Mouse (Mus musculus) layer of hippocampus, adult 11-12 months (tissue): ENCODE results near the gene Gm45021.
"Not testable (repeated sequence)": the region's sequence is repeated elsewhere in the genome, so short reads cannot be mapped to it uniquely, and the experiment has no call there.

Experiments
- DNase-seq: peaks from one replicate; pipeline ENCODE4 v3.0.0; 2022; ENCODE audit warnings: low spot score

Gene Gm45021

DNA sequence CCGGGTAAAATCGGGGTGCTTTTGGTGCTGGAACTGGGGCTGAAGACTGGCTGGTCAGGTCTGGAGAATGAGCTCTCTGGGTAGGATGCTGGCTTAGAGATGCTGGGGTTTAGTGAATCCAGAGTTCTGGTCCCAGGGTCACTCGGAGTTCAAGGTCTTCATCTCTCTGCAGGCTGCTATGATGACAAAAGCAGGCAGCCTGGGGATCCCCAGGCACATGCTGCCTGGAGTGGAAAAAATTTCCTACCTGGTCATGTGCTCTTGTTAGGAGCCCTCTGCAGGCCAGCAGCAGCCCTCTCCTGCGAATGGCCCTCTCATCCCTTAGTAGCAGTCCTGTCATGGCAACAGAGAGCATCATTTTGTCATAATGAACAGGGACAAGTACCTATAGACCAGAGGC lies 24.1 kb downstream of the Gm45021 start:
- no peak for DNase-seq

DNA sequence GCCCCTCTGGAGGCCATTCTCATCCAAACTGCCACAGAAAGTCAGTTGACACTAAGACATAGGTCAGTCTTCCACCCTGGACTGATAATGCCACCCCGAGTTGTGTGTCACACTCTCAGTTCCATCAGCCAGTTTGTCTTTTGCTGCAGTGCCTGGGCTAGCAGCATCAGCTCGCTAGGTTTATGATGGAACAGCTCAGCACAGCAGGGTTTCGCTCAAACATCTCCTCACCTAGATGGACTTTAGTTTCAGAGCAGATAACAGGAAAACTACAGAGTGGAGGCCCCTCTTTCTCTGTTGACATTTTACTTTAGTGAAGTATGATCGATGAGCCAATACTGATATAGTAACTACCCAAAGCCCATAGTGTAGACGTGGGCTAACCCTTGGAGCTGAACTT lies 25.3 kb downstream of the Gm45021 start:
- DNase-seq: no peak

DNA sequence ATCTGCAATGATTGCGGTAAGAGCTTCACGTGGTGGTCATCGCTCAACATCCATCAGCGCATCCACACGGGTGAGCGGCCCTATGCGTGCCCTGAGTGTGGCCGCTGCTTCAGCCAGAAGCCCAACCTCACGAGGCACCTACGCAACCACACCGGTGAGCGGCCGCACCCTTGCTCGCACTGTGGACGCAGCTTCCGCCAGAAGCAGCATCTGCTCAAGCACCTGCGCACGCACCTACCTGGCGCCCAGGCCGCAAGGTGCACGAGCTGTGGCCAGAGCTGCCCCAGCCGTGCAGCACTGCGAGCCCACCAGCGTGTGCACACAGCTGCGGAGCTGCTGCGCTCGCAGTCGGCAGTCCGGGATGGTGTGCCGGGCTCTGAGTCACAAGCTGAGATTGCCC lies 30.6 kb downstream of the Gm45021 start:
- no peak for DNase-seq

DNA sequence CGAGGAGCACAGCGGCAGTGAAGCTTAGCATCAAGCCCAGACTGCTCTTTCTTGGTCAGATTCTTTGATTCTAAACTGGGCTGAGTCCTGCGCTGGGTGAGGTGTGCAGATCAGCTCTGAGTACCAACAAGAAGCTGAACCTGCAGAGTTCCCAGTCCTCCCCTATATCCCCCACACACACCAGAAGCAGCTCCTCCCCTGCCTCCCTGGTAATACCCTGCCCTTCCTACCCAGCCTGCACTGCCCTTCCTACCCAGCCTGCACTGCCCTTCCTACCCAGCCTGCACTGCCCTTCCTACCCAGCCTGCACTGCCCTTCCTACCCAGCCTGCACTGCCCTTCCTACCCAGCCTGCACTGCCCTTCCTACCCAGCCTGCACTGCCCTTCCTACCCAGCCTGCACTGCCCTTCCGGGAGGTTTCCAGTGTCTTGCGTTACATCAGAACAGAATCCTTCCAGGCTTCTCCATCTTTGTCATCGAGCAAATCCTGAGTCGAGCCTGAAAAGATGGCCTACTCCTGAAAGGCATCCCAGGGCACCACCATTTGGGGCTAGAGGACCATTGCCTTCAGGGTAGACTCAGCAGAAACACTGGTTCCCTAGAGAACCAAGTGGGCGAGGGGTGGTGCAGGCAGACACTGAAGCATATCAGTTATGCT lies 32.9 kb downstream of the Gm45021 start:
- not testable (repeated sequence) for DNase-seq

DNA sequence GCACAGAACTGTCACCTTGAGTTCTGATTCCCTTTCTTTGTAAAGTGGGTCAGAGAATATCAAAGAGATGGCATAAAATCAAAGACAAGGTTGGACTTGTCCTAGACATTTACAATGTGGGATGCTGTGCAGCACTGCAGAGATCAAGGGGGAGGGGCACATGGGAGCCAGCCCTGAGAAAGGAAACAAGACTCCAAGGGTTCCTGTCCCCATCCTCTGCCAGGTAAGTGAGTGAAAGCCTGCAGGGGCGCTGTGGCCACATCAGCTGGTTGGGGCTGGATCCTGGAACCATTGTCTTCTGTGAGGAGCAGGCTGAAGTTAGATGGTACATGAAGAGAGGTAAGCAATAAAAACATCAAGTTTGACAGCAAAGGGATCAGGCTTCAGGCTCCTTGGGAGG lies 34.0 kb downstream of the Gm45021 start:
- DNase-seq: no peak

DNA sequence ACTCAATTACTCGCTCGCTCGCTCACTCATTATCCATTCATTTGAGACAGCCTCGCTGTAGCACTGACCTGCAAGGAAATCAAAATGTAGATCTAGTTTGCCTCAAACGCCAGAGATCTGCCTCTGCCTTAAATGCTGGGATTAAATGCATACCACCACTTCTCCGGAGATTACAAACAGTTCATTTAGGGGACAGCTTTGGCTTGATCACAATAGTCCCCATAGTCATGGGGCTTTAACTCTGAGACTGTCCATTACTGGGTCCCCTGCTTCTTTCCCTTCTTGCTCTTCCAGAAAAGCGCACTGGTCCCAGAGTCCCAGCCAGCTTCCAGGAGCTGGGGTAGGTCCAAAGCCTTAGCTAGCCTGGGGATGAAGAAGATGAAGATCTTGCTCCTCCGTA lies 37.1 kb downstream of the Gm45021 start, which contains the start of gene AI854703:
TSS of gene AI854703 (plus strand) at position 301 of the 400 bp plus-strand sequence.
- no peak for DNase-seq

DNA sequence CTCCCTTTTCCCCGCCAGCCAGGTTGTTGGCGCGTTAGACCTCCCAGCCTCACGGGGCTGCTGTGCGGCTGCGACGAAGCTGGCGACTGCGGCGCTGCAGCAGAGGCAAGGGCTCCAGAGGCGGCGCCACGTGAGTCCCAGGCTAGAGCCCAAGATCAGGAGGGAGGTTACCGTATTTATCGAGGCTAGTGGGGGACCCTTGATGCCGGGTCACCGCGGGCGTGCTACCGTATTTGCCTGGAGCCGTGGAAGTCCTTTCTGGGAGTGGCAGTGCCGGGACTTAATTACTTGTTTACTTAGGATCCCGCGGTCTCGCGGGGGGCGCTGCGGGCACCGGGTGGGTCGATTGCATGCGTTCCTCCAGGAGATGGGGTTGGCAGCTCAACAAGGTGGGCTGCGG lies 37.6 kb downstream of the Gm45021 start:
- peak; percentile 58 for DNase-seq

DNA sequence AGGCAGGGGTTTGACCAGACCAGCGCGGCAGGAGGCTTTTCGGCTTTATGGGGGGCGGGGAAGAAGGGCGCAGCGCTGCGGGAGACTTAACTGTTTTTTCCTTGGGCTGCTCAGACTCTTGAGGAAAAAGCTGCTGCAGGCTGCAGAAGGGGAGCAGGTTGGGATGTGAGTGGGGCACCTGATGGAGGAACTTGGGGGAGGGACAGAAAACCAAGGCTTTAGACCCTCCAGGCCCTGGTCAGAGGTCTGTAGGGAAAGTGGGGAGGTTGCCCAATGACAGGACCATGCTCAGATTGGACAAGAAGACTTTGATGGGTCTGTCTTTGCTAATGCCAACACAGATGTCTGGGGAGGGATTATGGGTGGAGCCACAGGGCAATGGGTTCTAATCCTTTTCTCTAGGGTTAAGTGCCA lies 38.1 kb downstream of the Gm45021 start:
- no peak for DNase-seq

DNA sequence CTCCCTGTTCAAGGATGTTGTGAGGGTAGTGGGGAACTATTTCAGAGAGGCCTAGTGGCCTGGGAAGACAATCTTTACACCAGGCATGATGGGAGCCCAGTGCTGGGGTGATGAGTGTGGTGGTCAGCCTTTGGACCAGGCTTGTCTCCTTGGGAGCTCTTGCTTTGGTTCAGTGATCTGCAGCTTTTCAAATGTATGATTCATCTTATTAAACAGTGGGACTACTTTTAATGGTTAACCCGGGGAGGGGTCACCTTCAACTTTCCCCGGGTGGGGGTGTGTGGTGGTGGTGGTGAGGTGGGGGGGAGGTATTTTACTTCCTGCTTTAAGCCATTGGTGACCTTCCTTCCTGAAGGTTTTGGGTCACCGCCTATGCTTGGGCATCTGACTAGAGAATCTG lies 39.0 kb downstream of the Gm45021 start:
- DNase-seq: no peak

DNA sequence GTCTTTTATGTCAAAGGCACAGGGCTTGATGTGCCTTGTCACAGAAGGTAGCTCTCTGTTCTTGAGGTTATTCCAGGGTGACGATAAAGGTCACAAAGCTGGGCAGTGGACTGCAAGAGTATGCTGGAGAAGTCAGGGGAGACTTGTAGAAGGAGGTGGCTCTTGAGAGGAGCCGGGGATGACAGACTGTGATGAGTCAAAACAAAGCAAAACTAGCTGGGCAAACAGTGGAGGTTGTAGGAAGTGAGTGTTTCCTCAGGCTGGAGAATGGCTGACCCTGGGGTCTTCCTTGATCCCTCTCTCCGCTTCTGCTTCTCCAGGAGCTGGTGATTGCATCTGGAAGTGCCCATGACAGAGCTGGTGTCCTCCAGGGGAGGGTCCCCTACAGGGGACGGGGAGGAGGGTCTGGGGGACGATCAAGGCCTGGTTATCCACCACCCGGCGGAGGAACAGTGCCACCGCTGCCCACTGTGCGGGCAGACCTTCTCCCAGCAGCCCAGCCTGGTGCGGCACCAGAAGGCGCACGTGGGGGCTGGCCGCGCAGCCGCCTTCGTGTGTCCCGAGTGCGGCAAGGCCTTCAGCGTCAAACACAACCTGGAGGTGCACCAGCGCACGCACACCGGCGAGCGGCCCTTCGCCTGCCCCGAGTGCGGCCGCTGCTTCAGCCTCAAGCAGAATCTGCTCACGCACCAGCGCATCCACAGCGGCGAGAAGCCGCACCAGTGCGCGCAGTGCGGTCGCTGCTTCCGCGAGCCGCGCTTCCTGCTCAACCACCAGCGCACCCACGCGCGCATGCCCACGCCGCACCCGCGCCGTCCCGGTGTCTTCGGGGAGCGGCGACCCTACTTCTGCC lies 39.6 kb downstream of the Gm45021 start:
- peak; percentile 54 for DNase-seq

DNA sequence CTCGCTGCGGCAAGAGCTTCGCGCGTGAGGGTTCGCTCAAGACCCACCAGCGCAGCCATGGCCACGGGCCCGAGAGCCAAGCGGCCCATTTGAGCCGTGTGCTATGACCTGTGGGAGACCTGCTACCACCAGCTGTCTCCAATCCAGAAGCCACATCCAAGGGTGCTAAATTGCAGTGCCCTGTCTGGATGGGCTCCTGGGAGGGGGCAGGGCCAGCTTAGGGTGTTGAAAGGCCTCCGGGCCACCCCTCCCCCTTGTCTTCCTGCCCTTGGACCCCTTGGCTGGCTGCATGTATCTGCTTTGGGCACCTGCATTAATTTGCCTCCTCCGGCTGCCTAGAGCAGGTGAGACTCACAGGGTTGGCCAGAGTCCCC lies 40.2 kb downstream of the Gm45021 start:
- no peak for DNase-seq

DNA sequence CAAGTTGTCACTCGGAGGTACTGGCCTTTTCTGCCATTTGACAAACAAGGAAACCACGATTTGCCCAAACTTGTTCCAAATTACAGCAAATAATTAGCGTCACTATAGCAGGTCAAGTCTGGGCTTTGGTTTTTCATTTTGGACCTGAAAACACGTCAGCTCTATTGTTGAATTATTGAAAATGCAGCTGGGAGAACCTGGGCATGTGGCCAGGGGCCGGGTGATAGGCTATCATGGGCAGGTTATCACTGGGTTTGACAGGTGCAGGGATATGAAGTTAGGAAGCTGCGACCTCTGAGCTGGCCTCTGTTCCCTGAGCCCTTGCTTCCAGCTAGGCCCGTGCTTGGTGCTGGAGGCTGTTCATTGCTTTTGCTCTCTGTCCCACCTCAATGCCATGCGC lies 41.4 kb downstream of the Gm45021 start:
- no peak for DNase-seq

DNA sequence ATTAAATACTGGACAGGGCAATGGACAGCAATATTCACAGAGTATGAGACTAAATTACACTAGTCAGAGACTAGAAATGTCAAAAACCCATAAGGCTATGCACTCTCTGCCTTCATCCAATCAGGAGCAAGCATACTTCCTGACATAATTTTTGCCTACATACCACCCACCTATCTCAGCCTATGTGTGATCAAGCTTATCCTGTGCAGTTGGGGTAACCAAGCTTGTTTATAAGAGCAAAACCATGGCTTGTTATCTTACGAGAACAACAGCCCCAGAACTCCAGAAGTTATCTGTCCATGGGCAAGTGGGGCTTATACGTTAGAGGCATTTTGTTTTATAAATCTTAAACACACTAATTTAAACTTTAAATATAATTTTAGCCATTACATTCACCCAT lies 45.7 kb downstream of the Gm45021 start:
- no peak for DNase-seq

DNA sequence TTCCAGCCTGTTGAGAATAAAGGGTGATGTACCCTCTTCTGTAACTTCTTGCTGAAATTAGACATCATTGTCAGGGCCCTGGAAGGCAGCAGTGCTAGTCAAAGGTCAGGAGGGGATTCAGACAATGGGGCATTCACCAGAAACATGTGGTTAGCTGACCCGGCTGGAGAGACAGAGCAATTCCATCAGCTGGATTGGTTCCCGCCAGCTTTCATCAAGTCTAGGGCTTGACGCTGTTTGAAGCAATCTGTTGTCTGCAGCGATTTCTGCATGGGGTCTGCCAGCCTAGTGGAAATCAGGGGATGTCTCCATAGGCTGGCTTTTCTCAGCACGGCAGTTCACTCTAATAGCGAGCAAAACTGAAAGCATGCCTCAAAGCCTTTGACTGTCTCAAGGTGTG lies 47.1 kb downstream of the Gm45021 start:
- DNase-seq: no peak

DNA sequence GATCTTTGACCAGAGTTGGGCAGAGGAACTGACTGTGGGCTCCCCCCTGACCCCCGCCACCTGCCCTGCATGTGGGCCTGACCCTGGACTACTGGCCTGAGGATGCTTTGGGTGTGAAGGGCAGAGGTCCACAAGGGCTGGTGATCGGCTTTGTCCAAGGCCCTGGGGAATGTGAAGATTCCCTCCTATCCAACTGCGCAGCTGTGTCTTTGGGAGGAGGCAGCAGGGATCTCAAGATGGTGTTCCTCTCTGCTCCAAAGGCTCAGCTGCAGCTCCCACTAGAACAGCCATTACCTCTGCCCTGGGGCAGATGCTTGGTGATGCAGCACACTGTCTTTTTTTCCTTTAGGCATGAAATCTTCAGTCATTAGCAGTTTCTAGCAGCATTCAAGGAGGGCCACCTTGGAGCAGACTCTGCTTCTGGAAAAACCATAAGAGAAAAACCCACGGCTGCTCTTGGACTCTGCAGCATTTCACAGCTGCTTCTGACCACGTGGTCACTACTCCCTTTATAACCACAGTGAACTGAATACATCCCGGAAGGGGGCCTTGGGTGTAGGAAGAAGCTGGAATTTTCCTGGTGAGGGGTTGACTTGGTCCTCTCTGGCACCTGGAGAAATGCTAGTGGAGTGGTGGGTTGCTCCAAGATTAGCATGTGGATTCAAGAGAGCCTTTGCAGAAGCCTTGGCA lies 48.5 kb downstream of the Gm45021 start:
- no peak for DNase-seq

DNA sequence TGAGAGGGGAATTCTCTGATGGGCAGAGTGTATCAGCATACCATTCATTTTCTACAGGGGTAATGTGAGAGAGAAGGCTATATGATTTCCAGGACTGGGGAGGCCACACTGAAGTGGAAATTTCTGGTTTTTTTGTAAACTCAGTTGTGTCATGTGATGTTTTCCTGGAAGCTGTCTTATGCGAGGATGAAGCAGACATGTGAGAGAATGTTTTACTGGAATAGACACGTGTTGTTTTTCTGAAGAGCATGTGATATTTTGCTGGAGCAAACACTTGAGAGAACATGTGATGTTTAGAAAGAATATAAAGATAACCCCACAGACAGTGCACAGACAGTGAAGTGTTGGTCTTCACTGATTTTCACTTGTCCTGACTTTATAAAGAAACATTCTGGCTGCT lies 49.1 kb downstream of the Gm45021 start:
- no peak for DNase-seq

DNA sequence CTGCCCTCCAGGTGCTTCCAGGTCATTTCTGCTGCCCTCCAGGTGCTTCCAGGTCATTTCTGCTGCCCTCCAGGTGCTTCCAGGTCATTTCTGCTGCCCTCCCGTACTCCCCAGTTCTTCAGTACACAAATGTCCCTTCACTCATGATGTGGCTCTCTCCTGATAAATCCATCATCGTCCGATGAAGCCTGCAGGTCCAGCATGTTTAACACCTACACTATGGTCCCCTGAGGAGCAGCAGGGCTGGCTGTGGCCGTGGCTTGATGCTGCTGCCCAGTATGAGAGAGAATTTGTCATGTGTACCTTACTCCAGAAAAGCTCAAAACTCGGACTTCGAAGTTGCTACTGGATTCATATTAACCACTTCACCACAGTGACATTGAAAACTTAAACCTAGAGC lies 52.0 kb downstream of the Gm45021 start:
- no peak for DNase-seq

DNA sequence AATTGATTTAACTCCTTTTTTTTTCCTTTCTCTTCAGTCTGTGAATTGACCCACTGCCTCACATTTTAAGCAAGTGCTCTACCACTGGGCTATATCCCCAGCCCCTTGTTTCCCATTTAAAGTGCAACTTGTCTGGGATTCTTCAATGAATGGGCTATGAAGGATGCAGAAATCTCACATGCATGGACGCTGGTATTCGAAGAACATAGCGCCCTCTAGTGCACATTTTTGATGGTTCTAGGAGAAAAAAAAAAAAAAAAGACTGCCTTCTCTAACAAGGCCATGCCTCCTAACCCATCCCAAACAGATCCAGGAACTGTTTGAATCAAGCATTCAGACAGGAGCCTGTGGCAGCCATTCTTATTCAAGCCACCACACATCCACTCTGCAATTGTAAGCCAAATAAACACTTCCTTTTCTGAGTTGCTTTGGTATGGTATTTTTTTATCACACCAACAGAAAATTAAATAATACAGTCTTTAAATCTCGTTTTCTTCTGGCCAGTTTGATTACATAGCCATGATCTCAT lies 53.4 kb downstream of the Gm45021 start:
- no peak for DNase-seq

DNA sequence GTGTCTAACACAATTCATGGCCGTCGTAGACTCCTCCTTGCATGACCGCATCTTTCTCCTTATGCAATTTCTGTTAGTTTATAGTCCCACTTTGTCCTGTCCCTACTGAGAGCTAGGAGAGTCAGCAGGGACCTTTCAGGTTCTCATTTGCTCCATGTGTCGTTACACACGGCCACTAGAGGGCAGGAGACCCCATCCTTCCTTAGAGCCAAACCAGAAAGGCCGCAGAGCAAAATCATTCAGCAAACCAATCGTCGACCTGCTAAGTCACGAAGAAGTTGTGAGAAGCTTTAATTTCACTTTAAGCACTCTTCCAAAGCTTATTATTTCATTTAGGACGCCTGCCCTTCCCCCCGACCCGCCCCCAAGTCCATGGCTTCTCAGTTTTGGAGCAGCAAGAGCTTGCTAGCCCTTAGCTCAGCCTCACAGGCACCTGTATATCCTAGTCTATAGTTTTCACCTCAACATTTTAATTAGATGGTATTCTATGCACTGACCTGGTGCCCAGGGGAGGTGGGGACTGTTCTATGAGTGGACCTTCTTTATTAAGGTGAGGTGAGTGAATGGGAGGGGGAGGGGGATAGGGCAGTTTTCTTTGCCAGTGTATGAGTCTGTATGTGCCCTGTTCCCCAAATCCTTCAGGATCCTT lies 56.4 kb downstream of the Gm45021 start:
- peak; percentile 71 for DNase-seq

DNA sequence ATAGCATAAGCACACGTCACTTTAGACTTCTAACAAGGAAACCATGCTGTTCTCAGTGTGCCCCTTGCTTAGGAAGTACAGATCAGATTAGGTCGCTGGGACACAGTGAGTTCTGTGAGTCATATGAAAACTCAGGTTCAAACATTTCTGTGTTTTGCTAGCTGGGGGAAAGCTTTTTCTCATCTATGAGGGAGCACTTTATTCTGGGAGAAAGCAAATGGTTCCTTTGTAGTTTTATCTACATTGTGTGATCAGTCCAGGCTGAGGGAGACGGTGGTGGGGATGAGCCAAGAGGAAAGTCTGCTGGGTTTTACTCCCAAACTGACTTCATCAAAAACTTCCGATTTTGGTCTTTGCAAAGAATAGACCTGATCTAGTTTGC lies 56.9 kb downstream of the Gm45021 start:
- no peak for DNase-seq

DNA sequence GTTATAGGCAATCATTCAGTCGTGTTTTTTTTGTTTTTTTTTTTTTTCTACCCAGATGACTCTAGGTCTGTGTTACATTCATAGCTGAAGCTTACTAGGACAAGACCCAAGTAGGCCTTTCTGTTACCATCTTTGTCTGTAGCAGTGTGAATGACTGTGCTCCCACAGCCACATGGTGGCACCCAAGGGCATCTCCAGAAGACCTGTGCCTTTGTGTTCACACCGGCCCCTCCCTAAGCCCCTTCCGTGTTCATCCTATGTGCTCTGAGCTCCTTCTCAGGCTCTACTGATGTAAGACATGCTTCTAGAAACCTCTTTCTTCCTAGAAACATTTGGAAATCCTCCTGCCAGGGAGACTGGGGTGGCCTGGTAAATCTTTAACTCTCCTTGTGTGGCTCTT lies 57.6 kb downstream of the Gm45021 start, which contains the start of gene Gimap8:
TSS of gene Gimap8 (plus strand) at position 240 of the 400 bp plus-strand sequence.
- DNase-seq: no peak

DNA sequence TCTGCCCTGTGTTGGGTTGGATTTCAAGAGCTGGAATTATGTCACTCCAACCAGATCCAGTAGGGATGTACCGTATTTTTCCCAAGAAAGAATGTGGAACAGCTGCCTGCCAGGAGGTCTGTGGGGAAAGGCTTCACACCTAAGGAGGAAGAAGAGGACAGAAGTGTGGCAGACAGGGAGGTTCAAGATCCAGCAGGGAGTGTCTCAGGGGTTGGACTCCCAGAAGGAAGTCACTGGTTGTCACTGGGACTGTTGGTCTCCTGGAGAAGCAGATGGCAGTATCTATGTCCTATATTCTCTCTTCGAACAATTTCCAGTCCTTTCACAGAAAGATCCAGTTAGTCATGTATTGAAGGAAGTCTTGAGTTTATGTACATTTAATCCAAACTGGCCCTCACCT lies 58.2 kb downstream of the Gm45021 start:
- no peak for DNase-seq
